Mouse (Mus musculus) lung, adult 2 months (tissue): ENCODE measurements around the gene Mast4.

ENCODE experiments used
- CTCF ChIP-seq: fragments of 200-500 bp; IDR thresholded peaks from 2 replicates; pipeline ENCODE4 v1.5.1; 2011; ENCODE audit warnings: mild to moderate bottlenecking, low read length, control low read depth; ENCODE audit not compliant: insufficient read depth
- POLR2A ChIP-seq: fragments of 200-500 bp; IDR thresholded peaks from 2 replicates; pipeline ENCODE4 v1.6.1; 2011; ENCODE audit warnings: low read depth, mild to moderate bottlenecking, control low read depth, low read length, borderline replicate concordance; ENCODE audit errors: extremely low read depth

GRCm38 (mm10) chr13:102878631-102879030, 455.7 kb downstream of the Mast4 start:
- TF ChIP-seq CTCF, result no peak
- no peak for TF ChIP-seq POLR2A
